Comparison of ENCODE assay signal across 12 mouse cellular contexts in genomic region chr19:3903648-3904362, GRCm38 (mm10). TPM values are rescaled to one million over a fixed set of nuclear protein-coding genes. Genes with fewer than 3 reads are reported as not detected.
DNase-seq lines count a peak whose midpoint lies in the region; ATAC-seq and TF ChIP-seq lines count a peak whose summit lies in the region.
"Had no signal": no experiment of that assay in that cellular context is flagged by ENCODE, and none has a peak within 500 bp of the region (broad histone marks: within the 10 kb centered on the region; RNA-seq: fewer than 3 reads in every experiment).

No protein-coding gene starts in this region.

- DNase-seq in heart, adult 11 months = peak; percentile 92
- DNase-seq in kidney, adult 8-10 months = no peak
- DNase-seq in layer of hippocampus, adult 2 months (ENCODE audit: low spot score in 2 of 2) = no peak
- DNase-seq in left cerebral cortex, adult 9 months (ENCODE audit: low spot score in 2 of 2) = no peak
- DNase-seq: adrenal gland, adult 8-10 months; layer of hippocampus, adult 9-11 months; retina, postnatal 1 day had no signal

- no peaks in the 10 kb centered on the region for H3K9me3 ChIP-seq in heart, embryonic 11.5 days (replicated peaks; ENCODE audit: control insufficient read depth, low read length)
- no peaks in the 10 kb centered on the region for H3K9me3 ChIP-seq in kidney, embryonic 16.5 days (ENCODE audit: low read length)
- no peaks in the 10 kb centered on the region for H3K9me3 ChIP-seq in embryonic facial prominence, embryonic 12.5 days

- TF ChIP-seq CTCF in C2C12 (IDR thresholded peaks at IDR 0.05; ENCODE audit: control insufficient read depth, insufficient read depth, insufficient read length) = no peak
- no peak for TF ChIP-seq CTCF in layer of hippocampus, adult 2 months (conservative IDR thresholded peaks at IDR 0.05)

- H3K27me3 ChIP-seq in heart, embryonic 11.5 days (ENCODE audit: control insufficient read depth, insufficient read depth, low read length) = no peaks in the 10 kb centered on the region
- no peaks in the 10 kb centered on the region for H3K27me3 ChIP-seq in kidney, embryonic 16.5 days (ENCODE audit: insufficient read depth, low read length)
- no peaks in the 10 kb centered on the region for H3K27me3 ChIP-seq in C2C12 (ENCODE audit: control insufficient read depth, insufficient read depth, insufficient read length)
- H3K27me3 ChIP-seq in embryonic facial prominence, embryonic 12.5 days = no peaks in the 10 kb centered on the region

- H3ac ChIP-seq in C2C12 (ENCODE audit: control insufficient read depth, insufficient read length, low read depth) = peak overlapping the region; percentile 54

- peaks cover 61% of the 10 kb centered on the region for H3K79me2 ChIP-seq in C2C12 (ENCODE audit: control insufficient read depth, insufficient read depth)

- ATAC-seq in heart, embryonic 11.5 days (replicated peaks; ENCODE audit: insufficient number of reproducible peaks, low FRiP score, low TSS enrichment) = no peak
- ATAC-seq in kidney, embryonic 16.5 days (ENCODE audit: low FRiP score, low TSS enrichment) = no peak
- ATAC-seq in embryonic facial prominence, embryonic 12.5 days (ENCODE audit: insufficient number of reproducible peaks, insufficient read depth, low FRiP score, low TSS enrichment) = no peak

- no peak overlapping the region for H3K4me3 ChIP-seq in heart, embryonic 11.5 days (ENCODE audit: low read depth, low read length)
- H3K4me3 ChIP-seq in kidney, embryonic 16.5 days (ENCODE audit: low read length) = no peak overlapping the region
- H3K4me3 ChIP-seq in C2C12 (ENCODE audit: insufficient read depth, poor library complexity, severe bottlenecking) = peak overlapping the region; percentile 86
- no peak overlapping the region for H3K4me3 ChIP-seq in embryonic facial prominence, embryonic 12.5 days
- no peak overlapping the region for H3K4me3 ChIP-seq in layer of hippocampus, adult 2 months
- H3K4me3 ChIP-seq: erythroblast, embryonic 14.5 days had no signal

- peaks cover 24% of the 10 kb centered on the region for H3K79me3 ChIP-seq in C2C12 (ENCODE audit: low read depth)

- H3K9ac ChIP-seq in heart, embryonic 11.5 days (ENCODE audit: low read depth, low read length) = no peak overlapping the region
- H3K9ac ChIP-seq in kidney, embryonic 16.5 days (replicated peaks; ENCODE audit: low read length) = 0 out of 2 replicates have a peak overlapping the region, but pooled peaks have one; percentile 2
- H3K9ac ChIP-seq in embryonic facial prominence, embryonic 12.5 days = no peak overlapping the region

- peaks cover 23% of the 10 kb centered on the region for H3K4me1 ChIP-seq in heart, embryonic 11.5 days (ENCODE audit: control insufficient read depth, insufficient read depth, low read length)
- H3K4me1 ChIP-seq in kidney, embryonic 16.5 days (ENCODE audit: insufficient read depth, low read length) = peaks cover 38% of the 10 kb centered on the region
- H3K4me1 ChIP-seq in embryonic facial prominence, embryonic 12.5 days = peaks cover 38% of the 10 kb centered on the region

- 0 out of 2 replicates have a peak, but pooled peaks cover 11% of the 10 kb centered on the region for H3K36me3 ChIP-seq in heart, embryonic 11.5 days (ENCODE audit: control insufficient read depth, insufficient read depth, low read length)
- peaks cover 37% of the 10 kb centered on the region for H3K36me3 ChIP-seq in kidney, embryonic 16.5 days (ENCODE audit: insufficient read depth, low read length)
- peaks cover 54% of the 10 kb centered on the region for H3K36me3 ChIP-seq in C2C12 (ENCODE audit: control insufficient read depth, insufficient read depth)
- peaks cover 43% of the 10 kb centered on the region for H3K36me3 ChIP-seq in embryonic facial prominence, embryonic 12.5 days

- H3K27ac ChIP-seq in heart, embryonic 11.5 days (ENCODE audit: low read depth, low read length) = no peak overlapping the region
- no peak overlapping the region for H3K27ac ChIP-seq in kidney, embryonic 16.5 days (ENCODE audit: low read length)
- no peak overlapping the region for H3K27ac ChIP-seq in embryonic facial prominence, embryonic 12.5 days
- no peak overlapping the region for H3K27ac ChIP-seq in layer of hippocampus, adult 2 months

- 72% methylated on average over 25 of the region's 25 CpGs for WGBS in heart, embryonic 11.5 days (ENCODE audit: insufficient replicate concordance)
- 72% methylated on average over 25 of the region's 25 CpGs for WGBS in kidney, embryonic 16.5 days
- 64% methylated on average over 25 of the region's 25 CpGs for WGBS in embryonic facial prominence, embryonic 12.5 days

- no peak overlapping the region for H3K4me2 ChIP-seq in heart, embryonic 11.5 days
- H3K4me2 ChIP-seq in kidney, embryonic 16.5 days (replicated peaks; ENCODE audit: low read depth, low read length) = 0 out of 2 replicates have a peak overlapping the region, but pooled peaks have one; percentile 83
- peak overlapping the region; percentile 11; the same call in 1 of the 2 replicates for H3K4me2 ChIP-seq in embryonic facial prominence, embryonic 12.5 days (replicated peaks)

TF ChIP-seq in C2C12, 6 proteins besides CTCF, POLR2A, EP300 and RAD21:
- TF ChIP-seq CEBPB (IDR thresholded peaks at IDR 0.05; ENCODE audit: low read depth) = no peak
- TF ChIP-seq MYOG (IDR thresholded peaks at IDR 0.05; ENCODE audit: control insufficient read depth, extremely low read depth, insufficient read length) = no peak
- TF ChIP-seq FOSL1 (IDR thresholded peaks at IDR 0.05; ENCODE audit: insufficient read depth, low read length, poor library complexity, severe bottlenecking) = no peak
- TF ChIP-seq USF1 (IDR thresholded peaks at IDR 0.05; ENCODE audit: low read depth) = no peak
- TF ChIP-seq MAX (IDR thresholded peaks at IDR 0.05) = no peak
- no peak for TF ChIP-seq MYOD1 (IDR thresholded peaks at IDR 0.05; ENCODE audit: control insufficient read depth, insufficient read length, low read depth)

RNA-seq across cellular contexts. Expression of gene Tcirg1, which starts 3.1 kb away (rescaled TPM):
- polyA plus RNA-seq in heart, embryonic 11.5 days (2014; fragmentation: Nextera tagmentation; extraction: Ambion mirVana) = 16.2 and 18.7 TPM in 2 replicates
- polyA plus RNA-seq in kidney, embryonic 16.5 days (2015; fragmentation: Nextera tagmentation; extraction: Ambion mirVana) = 56.1 and 62.7 TPM in 2 replicates
- polyA plus RNA-seq in C2C12 (2012; fragmentation: generic; extraction: Trizol) = 61.1 TPM
- polyA plus RNA-seq in embryonic facial prominence, embryonic 12.5 days (2016; fragmentation: Nextera tagmentation; extraction: Ambion mirVana) = 46.4 and 53.6 TPM in 2 replicates
- total RNA-seq in layer of hippocampus, adult 2 months (2021) = 10 to 100 TPM; 20.0 to 24.9 TPM

RNA-seq across cellular contexts. Expression of gene Ndufs8, which starts 8.8 kb away (rescaled TPM):
- polyA plus RNA-seq in heart, embryonic 11.5 days (2014; fragmentation: Nextera tagmentation; extraction: Ambion mirVana) = 364 and 376 TPM in 2 replicates
- 365 and 401 TPM in 2 replicates for polyA plus RNA-seq in kidney, embryonic 16.5 days (2015; fragmentation: Nextera tagmentation; extraction: Ambion mirVana)
- polyA plus RNA-seq in C2C12 (2012; fragmentation: generic; extraction: Trizol) = 309 TPM
- 245 and 268 TPM in 2 replicates for polyA plus RNA-seq in embryonic facial prominence, embryonic 12.5 days (2016; fragmentation: Nextera tagmentation; extraction: Ambion mirVana)
- total RNA-seq in layer of hippocampus, adult 2 months (2021) = 100 to 1,000 TPM; 125 to 142 TPM

RNA-seq across cellular contexts. Expression of gene Aldh3b1, which starts 25.8 kb away (rescaled TPM):
- polyA plus RNA-seq in heart, embryonic 11.5 days (2014; fragmentation: Nextera tagmentation; extraction: Ambion mirVana) = 2.3 and 2.4 TPM in 2 replicates
- polyA plus RNA-seq in kidney, embryonic 16.5 days (2015; fragmentation: Nextera tagmentation; extraction: Ambion mirVana) = 3.9 and 5.1 TPM in 2 replicates
- polyA plus RNA-seq in C2C12 (2012; fragmentation: generic; extraction: Trizol) = 6.9 TPM
- polyA plus RNA-seq in embryonic facial prominence, embryonic 12.5 days (2016; fragmentation: Nextera tagmentation; extraction: Ambion mirVana) = 0.91 and 1.1 TPM in 2 replicates
- 1 to 10 TPM; 2.2 to 2.4 TPM for total RNA-seq in layer of hippocampus, adult 2 months (2021)
- polyA plus RNA-seq: erythroblast, embryonic 14.5 days had no signal

RNA-seq across cellular contexts. Expression of gene Unc93b1, which starts 31.2 kb away (rescaled TPM):
- polyA plus RNA-seq in heart, embryonic 11.5 days (2014; fragmentation: Nextera tagmentation; extraction: Ambion mirVana) = 4.5 and 6.2 TPM in 2 replicates
- 19.4 and 23.1 TPM in 2 replicates for polyA plus RNA-seq in kidney, embryonic 16.5 days (2015; fragmentation: Nextera tagmentation; extraction: Ambion mirVana)
- polyA plus RNA-seq in C2C12 (2012; fragmentation: generic; extraction: Trizol) = 0.29 TPM
- polyA plus RNA-seq in embryonic facial prominence, embryonic 12.5 days (2016; fragmentation: Nextera tagmentation; extraction: Ambion mirVana) = 12.5 and 12.7 TPM in 2 replicates
- total RNA-seq in layer of hippocampus, adult 2 months (2021) = 10 to 100 TPM; 11.4 to 16.1 TPM

RNA-seq across cellular contexts. Expression of gene Chka, which starts 52.2 kb away (rescaled TPM):
- 26.6 and 27.9 TPM in 2 replicates for polyA plus RNA-seq in heart, embryonic 11.5 days (2014; fragmentation: Nextera tagmentation; extraction: Ambion mirVana)
- 58.0 and 65.6 TPM in 2 replicates for polyA plus RNA-seq in kidney, embryonic 16.5 days (2015; fragmentation: Nextera tagmentation; extraction: Ambion mirVana)
- polyA plus RNA-seq in C2C12 (2012; fragmentation: generic; extraction: Trizol) = 30.9 TPM
- polyA plus RNA-seq in embryonic facial prominence, embryonic 12.5 days (2016; fragmentation: Nextera tagmentation; extraction: Ambion mirVana) = 64.2 and 68.9 TPM in 2 replicates
- total RNA-seq in layer of hippocampus, adult 2 months (2021) = 100 to 1,000 TPM in 1 of 2 experiments, 10 to 100 TPM in 1; 87.2 to 109 TPM
